Mouse (Mus musculus): ENCODE measurements at regions not wholly inside any gene's neighbourhood (a gene's known extent, or its start where the extent isn't known, plus 50 kb on each side); places are given as distances from the start of the nearest gene placed in this dataset.

GRCm38 (mm10) chr6:51236077-51236740 is 196.3 kb upstream of the Nfe2l3 start:
- WGBS: 94% methylated on average over 11 of the region's 11 CpGs
- H3K4me1 ChIP-seq: 0 out of 2 replicates have a peak, but pooled peaks cover 3% of the 10 kb centered on the region
- H3K36me3 ChIP-seq (replicated peaks): no peaks in the 10 kb centered on the region
- no peak overlapping the region for H3K4me3 ChIP-seq
- H3K9me3 ChIP-seq: no peaks in the 10 kb centered on the region
- no peaks in the 10 kb centered on the region for H3K27me3 ChIP-seq (replicated peaks)
- no peak overlapping the region for H3K27ac ChIP-seq
- ATAC-seq (replicated peaks): no peak
- H3K4me2 ChIP-seq: no peak overlapping the region
- H3K9ac ChIP-seq: no peak overlapping the region

- ATAC-seq (replicated peaks): no peak
- Histone ChIP-seq H3K27ac (no peak overlapping the region), H3K9me3 (no peaks in the 10 kb centered on the region), H3K4me3 (no peak overlapping the region), H3K4me1 (0 out of 2 replicates have a peak, but pooled peaks cover 3% of the 10 kb centered on the region), H3K9ac (no peak overlapping the region), H3K27me3 (replicated peaks) (no peaks in the 10 kb centered on the region), H3K36me3 (replicated peaks) (no peaks in the 10 kb centered on the region), H3K4me2 (no peak overlapping the region)
- 91% methylated on average over 3 of the region's 3 CpGs for WGBS
Measured at GRCm38 (mm10) chr6:51240039-51240438, 192.4 kb upstream of the Nfe2l3 start.

- Histone ChIP-seq H3K9me3 (no peaks in the 10 kb centered on the region), H3K36me3 (replicated peaks) (no peaks in the 10 kb centered on the region), H3K27ac (no peak overlapping the region), H3K4me1 (no peaks in the 10 kb centered on the region), H3K4me2 (no peak overlapping the region), H3K4me3 (no peak overlapping the region), H3K27me3 (replicated peaks) (no peaks in the 10 kb centered on the region), H3K9ac (no peak overlapping the region)
- ATAC-seq (replicated peaks): no peak
Measured at GRCm38 (mm10) chr6:51250233-51250632, 182.2 kb upstream of the Nfe2l3 start.

GRCm38 (mm10) chr6:51251432-51251831 is 181.0 kb upstream of the Nfe2l3 start:
- H3K36me3 ChIP-seq (replicated peaks): no peaks in the 10 kb centered on the region
- WGBS: 94% methylated on average over 2 of the region's 2 CpGs
- no peaks in the 10 kb centered on the region for H3K27me3 ChIP-seq (replicated peaks)
- H3K9ac ChIP-seq: no peak overlapping the region
- no peak overlapping the region for H3K27ac ChIP-seq
- no peak for ATAC-seq (replicated peaks)
- H3K4me2 ChIP-seq: no peak overlapping the region
- no peaks in the 10 kb centered on the region for H3K9me3 ChIP-seq
- no peak overlapping the region for H3K4me3 ChIP-seq
- H3K4me1 ChIP-seq: no peaks in the 10 kb centered on the region

GRCm38 (mm10) chr6:51252721-51253120 is 179.7 kb upstream of the Nfe2l3 start:
- Histone ChIP-seq H3K27me3 (replicated peaks) (no peaks in the 10 kb centered on the region), H3K27ac (no peak overlapping the region), H3K9me3 (no peaks in the 10 kb centered on the region), H3K9ac (no peak overlapping the region), H3K4me1 (no peaks in the 10 kb centered on the region), H3K4me2 (no peak overlapping the region), H3K36me3 (replicated peaks) (no peaks in the 10 kb centered on the region), H3K4me3 (no peak overlapping the region)
- 86% methylated on average over 3 of the region's 3 CpGs for WGBS
- no peak for ATAC-seq (replicated peaks)

GRCm38 (mm10) chr6:51256631-51257030 is 175.8 kb upstream of the Nfe2l3 start:
- Histone ChIP-seq H3K4me3 (no peak overlapping the region), H3K36me3 (replicated peaks) (no peaks in the 10 kb centered on the region), H3K4me1 (no peaks in the 10 kb centered on the region), H3K27ac (no peak overlapping the region), H3K27me3 (replicated peaks) (no peaks in the 10 kb centered on the region), H3K9me3 (no peaks in the 10 kb centered on the region), H3K4me2 (no peak overlapping the region), H3K9ac (no peak overlapping the region)
- ATAC-seq (replicated peaks): no peak
- WGBS: 73% methylated on average over 4 of the region's 4 CpGs

GRCm38 (mm10) chr6:51257524-51257923 is 174.9 kb upstream of the Nfe2l3 start:
- no peak overlapping the region for H3K9ac ChIP-seq
- no peaks in the 10 kb centered on the region for H3K4me1 ChIP-seq
- no peak for ATAC-seq (replicated peaks)
- no peak overlapping the region for H3K4me2 ChIP-seq
- no peak overlapping the region for H3K4me3 ChIP-seq
- no peaks in the 10 kb centered on the region for H3K36me3 ChIP-seq (replicated peaks)
- H3K27ac ChIP-seq: no peak overlapping the region
- WGBS: 78% methylated on average over 6 of the region's 6 CpGs
- no peaks in the 10 kb centered on the region for H3K9me3 ChIP-seq
- H3K27me3 ChIP-seq (replicated peaks): no peaks in the 10 kb centered on the region

- Histone ChIP-seq H3K9ac (no peak overlapping the region), H3K27ac (no peak overlapping the region), H3K27me3 (replicated peaks) (no peaks in the 10 kb centered on the region), H3K4me1 (no peaks in the 10 kb centered on the region), H3K36me3 (replicated peaks) (no peaks in the 10 kb centered on the region), H3K4me3 (no peak overlapping the region), H3K4me2 (no peak overlapping the region), H3K9me3 (no peaks in the 10 kb centered on the region)
- no peak for ATAC-seq (replicated peaks)
- WGBS: 93% methylated on average over 2 of the region's 2 CpGs
Measured at GRCm38 (mm10) chr6:51258304-51258703, 174.2 kb upstream of the Nfe2l3 start.

GRCm38 (mm10) chr6:51263595-51263994 is 168.9 kb upstream of the Nfe2l3 start:
- no peaks in the 10 kb centered on the region for H3K4me1 ChIP-seq
- no peaks in the 10 kb centered on the region for H3K9me3 ChIP-seq
- no peak for ATAC-seq (replicated peaks)
- no peak overlapping the region for H3K9ac ChIP-seq
- H3K27ac ChIP-seq: no peak overlapping the region
- no peaks in the 10 kb centered on the region for H3K36me3 ChIP-seq (replicated peaks)
- H3K27me3 ChIP-seq (replicated peaks): no peaks in the 10 kb centered on the region
- no peak overlapping the region for H3K4me3 ChIP-seq
- WGBS: 81% methylated on average over 4 of the region's 4 CpGs
- H3K4me2 ChIP-seq: no peak overlapping the region

- H3K4me2 ChIP-seq: no peak overlapping the region
- 87% methylated on average over 3 of the region's 3 CpGs for WGBS
Measured at GRCm38 (mm10) chr6:51265329-51265728, 167.1 kb upstream of the Nfe2l3 start.

GRCm38 (mm10) chr6:51266721-51267120 is 165.7 kb upstream of the Nfe2l3 start:
- no peak overlapping the region for H3K4me3 ChIP-seq
- peaks cover 18% of the 10 kb centered on the region for H3K4me1 ChIP-seq
- peaks cover 17% of the 10 kb centered on the region for H3K27me3 ChIP-seq (replicated peaks)
- ATAC-seq (replicated peaks): no peak
- no peak overlapping the region for H3K27ac ChIP-seq
- WGBS: 87% methylated on average over 6 of the region's 6 CpGs
- no peaks in the 10 kb centered on the region for H3K36me3 ChIP-seq (replicated peaks)
- no peak overlapping the region for H3K9ac ChIP-seq
- no peaks in the 10 kb centered on the region for H3K9me3 ChIP-seq
- no peak overlapping the region for H3K4me2 ChIP-seq

More at GRCm38 (mm10) chr6:51265329-51265728, 167.1 kb upstream of the Nfe2l3 start:
- no peak for ATAC-seq (replicated peaks)
- Histone ChIP-seq H3K4me1 (peaks cover 6% of the 10 kb centered on the region), H3K9me3 (no peaks in the 10 kb centered on the region), H3K4me3 (no peak overlapping the region), H3K9ac (no peak overlapping the region), H3K27me3 (replicated peaks) (peaks cover 13% of the 10 kb centered on the region), H3K27ac (no peak overlapping the region), H3K36me3 (replicated peaks) (no peaks in the 10 kb centered on the region)

- 88% methylated on average over 5 of the region's 5 CpGs for WGBS
- no peaks in the 10 kb centered on the region for H3K36me3 ChIP-seq (replicated peaks)
- ATAC-seq (replicated peaks): no peak
- H3K4me1 ChIP-seq: peaks cover 19% of the 10 kb centered on the region
- H3K4me3 ChIP-seq: no peak overlapping the region
- no peaks in the 10 kb centered on the region for H3K9me3 ChIP-seq
- H3K4me2 ChIP-seq: no peak overlapping the region
- H3K27me3 ChIP-seq (replicated peaks): peaks cover 17% of the 10 kb centered on the region
- no peak overlapping the region for H3K27ac ChIP-seq
- H3K9ac ChIP-seq: no peak overlapping the region
Measured at GRCm38 (mm10) chr6:51267888-51268287, 164.6 kb upstream of the Nfe2l3 start.

- WGBS: 79% methylated on average over 5 of the region's 5 CpGs
- Histone ChIP-seq H3K4me3 (no peak overlapping the region), H3K4me2 (no peak overlapping the region), H3K27me3 (replicated peaks) (peaks cover 18% of the 10 kb centered on the region), H3K9ac (no peak overlapping the region), H3K9me3 (no peaks in the 10 kb centered on the region), H3K4me1 (peaks cover 19% of the 10 kb centered on the region), H3K27ac (no peak overlapping the region), H3K36me3 (replicated peaks) (no peaks in the 10 kb centered on the region)
- ATAC-seq (replicated peaks): no peak
Measured at GRCm38 (mm10) chr6:51268931-51269330, 163.5 kb upstream of the Nfe2l3 start.

Measured in midbrain, embryonic 15.5 days (tissue).